Mouse (Mus musculus) neural tube, embryonic 10.5 days (tissue): ENCODE results near the gene Gm2916.
"Not testable (repeated sequence)": the region's sequence is repeated elsewhere in the genome, so short reads cannot be mapped to it uniquely, and the experiment has no call there.

Source experiments
- DNase-seq: peaks from one replicate; pipeline ENCODE4 v3.0.0-alpha.2; 2017; ENCODE audit warnings: low spot score; ENCODE audit errors: extremely low spot score

Gene Gm2916

GRCm38 (mm10) chr14:3883872-3884271, at the start of gene Gm2916:
TSS of gene Gm2916 (plus strand) at chr14:3884172.
- DNase-seq = not testable (repeated sequence)

DNA sequence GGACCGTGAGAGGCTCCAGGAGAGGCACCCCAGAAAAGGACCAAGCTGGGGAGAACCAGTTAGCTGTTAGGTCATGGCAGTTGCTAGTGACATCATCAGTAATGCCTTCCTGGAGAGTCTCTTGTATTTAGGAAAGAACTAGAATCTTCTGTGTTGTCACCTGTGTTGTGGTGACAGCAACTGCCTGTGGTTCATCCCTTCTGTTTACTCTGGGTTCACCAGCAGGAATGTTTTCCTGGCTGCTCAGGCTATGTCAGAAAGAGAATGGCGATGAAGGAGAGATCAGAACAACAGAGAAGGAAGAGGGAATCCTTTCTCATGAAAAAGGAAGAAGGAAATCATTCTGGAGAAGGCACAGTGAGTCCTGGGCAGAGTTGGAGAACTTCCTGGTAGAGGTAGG, 38.0 kb upstream of the Gm2916 start, which contains the start of gene Gm3033:
TSS of gene Gm3033 (plus strand) at position 301 of the 400 bp plus-strand sequence.
- DNase-seq = not testable (repeated sequence)

DNA sequence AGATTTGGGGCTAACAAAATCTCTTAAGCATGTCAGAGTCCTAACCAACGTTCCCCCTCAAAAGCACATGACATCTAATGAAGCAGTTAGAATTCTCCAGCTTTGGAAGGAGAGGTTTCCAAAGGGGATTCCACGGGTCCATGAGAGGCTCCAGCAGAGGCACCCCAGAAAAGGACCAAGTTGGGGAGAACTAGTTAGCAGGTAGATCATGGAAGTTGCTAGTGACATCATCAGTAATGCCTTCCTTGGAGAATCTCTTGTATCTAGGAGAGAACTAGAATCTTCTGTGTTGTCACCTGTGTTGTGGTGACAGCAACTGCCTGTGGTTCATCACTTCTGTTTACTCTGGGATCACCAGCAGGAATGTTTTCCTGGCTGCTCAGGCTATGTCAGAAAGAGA, 47.5 kb downstream of the Gm2916 start, which contains the start of gene Gm3029:
TSS of gene Gm3029 (plus strand) at position 301 of the 400 bp plus-strand sequence.
- DNase-seq = not testable (repeated sequence)

- DNase-seq = not testable (repeated sequence)
Observed at GRCm38 (mm10) chr14:3963247-3963646, 79.3 kb downstream of the Gm2916 start, which contains the start of gene Gm3095. TSS of gene Gm3095 (plus strand) at chr14:3963547.
